Mouse (Mus musculus): ENCODE measurements around the gene Krtap2-4. TPM values are rescaled to one million over a fixed set of nuclear protein-coding genes. Genes with fewer than 3 reads are reported as not detected.

The Krtap2-4 gene
- polyA plus RNA-seq, 1 experiment from 2014 or later: not detected

- Histone ChIP-seq H3K9ac (replicated peaks) (no peak within 1 kb of the TSS), H3K4me1 (no peaks in the 10 kb centered on the region), H3K4me2 (replicated peaks) (no peak within 1 kb of the TSS), H3K9me3 (no peaks in the 10 kb centered on the region), H3K27ac (replicated peaks) (no peak within 1 kb of the TSS), H3K36me3 (no peaks in the 10 kb centered on the region), H3K4me3 (no peak within 1 kb of the TSS), H3K27me3 (no peaks in the 10 kb centered on the region)
- WGBS: 96% methylated on average over 6 of the region's 6 CpGs
- ATAC-seq (ENCODE audit: low FRiP score, low read depth): no peak
Observed at GRCm38 (mm10) chr11:99580636-99581035, 34.0 kb downstream of the Krtap2-4 start, which contains the start of gene Krtap1-5. Krtap1-5 (minus strand) TSS chr11:99581016.

GRCm38 (mm10) chr11:99574106-99574505 lies 40.5 kb downstream of the Krtap2-4 start:
- H3K36me3 ChIP-seq: no peaks in the 10 kb centered on the region
- 1% methylated on average over 7 of the region's 7 CpGs for WGBS
- no peak overlapping the region for H3K9ac ChIP-seq (replicated peaks)
- no peak overlapping the region for H3K27ac ChIP-seq (replicated peaks)
- no peaks in the 10 kb centered on the region; the same call in 1 of the 2 replicates for H3K4me1 ChIP-seq
- H3K4me2 ChIP-seq (replicated peaks): peak overlapping the region; percentile 37
- 0 out of 2 replicates have a peak, but pooled peaks have one; percentile 49 for ATAC-seq (ENCODE audit: low FRiP score, low read depth)
- H3K27me3 ChIP-seq: no peaks in the 10 kb centered on the region
- no peak overlapping the region; the same call in 1 of the 2 replicates for H3K4me3 ChIP-seq
- H3K9me3 ChIP-seq: no peaks in the 10 kb centered on the region

GRCm38 (mm10) chr11:99573164-99573563 lies 41.5 kb downstream of the Krtap2-4 start:
- H3K27ac ChIP-seq (replicated peaks): no peak overlapping the region
- H3K36me3 ChIP-seq: no peaks in the 10 kb centered on the region
- no peak overlapping the region for H3K9ac ChIP-seq (replicated peaks)
- no peaks in the 10 kb centered on the region; the same call in 1 of the 2 replicates for H3K4me1 ChIP-seq
- no peaks in the 10 kb centered on the region for H3K9me3 ChIP-seq
- no peak overlapping the region for H3K4me3 ChIP-seq
- H3K27me3 ChIP-seq: no peaks in the 10 kb centered on the region
- 16% methylated on average over 4 of the region's 4 CpGs for WGBS
- peak overlapping the region; percentile 22; the same call in 1 of the 2 replicates for H3K4me2 ChIP-seq (replicated peaks)
- ATAC-seq (ENCODE audit: low FRiP score, low read depth): no peak

GRCm38 (mm10) chr11:99566530-99566929 lies 48.1 kb downstream of the Krtap2-4 start, which contains the start of gene Krtap3-1:
Krtap3-1 (minus strand) TSS chr11:99566630.
- H3K4me1 ChIP-seq: no peaks in the 10 kb centered on the region
- H3K4me3 ChIP-seq: no peak within 1 kb of the TSS
- H3K9me3 ChIP-seq: no peaks in the 10 kb centered on the region
- WGBS: 92% methylated on average over 7 of the region's 7 CpGs
- ATAC-seq (ENCODE audit: low FRiP score, low read depth): no peak
- H3K27me3 ChIP-seq: no peaks in the 10 kb centered on the region
- H3K36me3 ChIP-seq: no peaks in the 10 kb centered on the region
- H3K9ac ChIP-seq (replicated peaks): no peak within 1 kb of the TSS
- no peak within 1 kb of the TSS for H3K4me2 ChIP-seq (replicated peaks)
- H3K27ac ChIP-seq (replicated peaks): no peak within 1 kb of the TSS

Other genes starting within 250 kb of the Krtap2-4 start
- 0.42 TPM in 1 of 2 replicates, not detected in the other for gene Krt28, start 239.9 kb downstream of the Krtap2-4 start, polyA plus RNA-seq (2016; fragmentation: Nextera tagmentation; extraction: Ambion mirVana)
- gene Krt10, start 225.5 kb downstream of the Krtap2-4 start, polyA plus RNA-seq (2016; fragmentation: Nextera tagmentation; extraction: Ambion mirVana): 35.9 and 37.2 TPM in 2 replicates
- gene Krt12, start 192.6 kb downstream of the Krtap2-4 start, polyA plus RNA-seq (2016; fragmentation: Nextera tagmentation; extraction: Ambion mirVana): not detected in 2 replicates
- gene Krt20, start 176.7 kb downstream of the Krtap2-4 start, polyA plus RNA-seq (2016; fragmentation: Nextera tagmentation; extraction: Ambion mirVana): 0.09 and 0.20 TPM in 2 replicates
- not detected in 2 replicates for gene Krt23, start 121.7 kb downstream of the Krtap2-4 start, polyA plus RNA-seq (2016; fragmentation: Nextera tagmentation; extraction: Ambion mirVana)
- not detected in 2 replicates for gene Krt39, start 93.5 kb downstream of the Krtap2-4 start, polyA plus RNA-seq (2016; fragmentation: Nextera tagmentation; extraction: Ambion mirVana)
- gene Krt40, start 71.7 kb downstream of the Krtap2-4 start, polyA plus RNA-seq (2016; fragmentation: Nextera tagmentation; extraction: Ambion mirVana): not detected in 2 replicates
- gene Krtap3-3, start 64.0 kb downstream of the Krtap2-4 start, polyA plus RNA-seq (2016; fragmentation: Nextera tagmentation; extraction: Ambion mirVana): not detected in 2 replicates
- not detected in 2 replicates for gene Krtap3-2, start 58.0 kb downstream of the Krtap2-4 start, polyA plus RNA-seq (2016; fragmentation: Nextera tagmentation; extraction: Ambion mirVana)
- gene Gm11939, start 55.4 kb downstream of the Krtap2-4 start, polyA plus RNA-seq (2016; fragmentation: Nextera tagmentation; extraction: Ambion mirVana): not detected in 2 replicates
- not detected in 2 replicates for gene Krtap3-1, start 48.2 kb downstream of the Krtap2-4 start, polyA plus RNA-seq (2016; fragmentation: Nextera tagmentation; extraction: Ambion mirVana)
- gene Krtap1-5, start 33.8 kb downstream of the Krtap2-4 start, polyA plus RNA-seq (2016; fragmentation: Nextera tagmentation; extraction: Ambion mirVana): not detected in 2 replicates
- not detected in 2 replicates for gene Krtap1-4, start 31.2 kb downstream of the Krtap2-4 start, polyA plus RNA-seq (2016; fragmentation: Nextera tagmentation; extraction: Ambion mirVana)
- gene Krtap1-3, start 23.5 kb downstream of the Krtap2-4 start, polyA plus RNA-seq (2016; fragmentation: Nextera tagmentation; extraction: Ambion mirVana): not detected in 2 replicates
- not detected in 2 replicates for gene Krtap9-3, start 16.7 kb downstream of the Krtap2-4 start, polyA plus RNA-seq (2016; fragmentation: Nextera tagmentation; extraction: Ambion mirVana)
- not detected in 2 replicates for gene Gm11938, start 11.5 kb downstream of the Krtap2-4 start, polyA plus RNA-seq (2016; fragmentation: Nextera tagmentation; extraction: Ambion mirVana)
- not detected in 2 replicates for gene Gm11937, start 4.7 kb downstream of the Krtap2-4 start, polyA plus RNA-seq (2016; fragmentation: Nextera tagmentation; extraction: Ambion mirVana)
- gene Gm11562, start 5.6 kb upstream of the Krtap2-4 start, polyA plus RNA-seq (2016; fragmentation: Nextera tagmentation; extraction: Ambion mirVana): not detected in 2 replicates
- not detected in 2 replicates for gene Krtap4-1, start 13.4 kb upstream of the Krtap2-4 start, polyA plus RNA-seq (2016; fragmentation: Nextera tagmentation; extraction: Ambion mirVana)
- not detected in 2 replicates for gene Krtap4-2, start 20.2 kb upstream of the Krtap2-4 start, polyA plus RNA-seq (2016; fragmentation: Nextera tagmentation; extraction: Ambion mirVana)
- not detected in 2 replicates for gene Krtap4-7, start 29.2 kb upstream of the Krtap2-4 start, polyA plus RNA-seq (2016; fragmentation: Nextera tagmentation; extraction: Ambion mirVana)
- not detected in 2 replicates for gene Gm11555, start 35.4 kb upstream of the Krtap2-4 start, polyA plus RNA-seq (2016; fragmentation: Nextera tagmentation; extraction: Ambion mirVana)
- gene Gm11563, start 44.1 kb upstream of the Krtap2-4 start, polyA plus RNA-seq (2016; fragmentation: Nextera tagmentation; extraction: Ambion mirVana): not detected in 2 replicates
- not detected in 2 replicates for gene Krtap4-6, start 51.1 kb upstream of the Krtap2-4 start, polyA plus RNA-seq (2016; fragmentation: Nextera tagmentation; extraction: Ambion mirVana)
- not detected in 2 replicates for gene Gm14190, start 75.9 kb upstream of the Krtap2-4 start, polyA plus RNA-seq (2016; fragmentation: Nextera tagmentation; extraction: Ambion mirVana)
- gene Gm14180, start 119.4 kb upstream of the Krtap2-4 start, polyA plus RNA-seq (2016; fragmentation: Nextera tagmentation; extraction: Ambion mirVana): not detected in 2 replicates
- not detected in 2 replicates for gene Gm11595, start 158.1 kb upstream of the Krtap2-4 start, polyA plus RNA-seq (2016; fragmentation: Nextera tagmentation; extraction: Ambion mirVana)
- not detected in 2 replicates for gene Krtap4-8, start 165.9 kb upstream of the Krtap2-4 start, polyA plus RNA-seq (2016; fragmentation: Nextera tagmentation; extraction: Ambion mirVana)
- not detected in 2 replicates for gene Krtap4-9, start 170.4 kb upstream of the Krtap2-4 start, polyA plus RNA-seq (2016; fragmentation: Nextera tagmentation; extraction: Ambion mirVana)
- gene Gm11596, start 178.6 kb upstream of the Krtap2-4 start, polyA plus RNA-seq (2016; fragmentation: Nextera tagmentation; extraction: Ambion mirVana): not detected in 2 replicates
- gene Gm11569, start 184.1 kb upstream of the Krtap2-4 start, polyA plus RNA-seq (2016; fragmentation: Nextera tagmentation; extraction: Ambion mirVana): not detected in 2 replicates
- not detected in 2 replicates for gene Gm11554, start 189.6 kb upstream of the Krtap2-4 start, polyA plus RNA-seq (2016; fragmentation: Nextera tagmentation; extraction: Ambion mirVana)
- gene Krtap4-13, start 195.0 kb upstream of the Krtap2-4 start, polyA plus RNA-seq (2016; fragmentation: Nextera tagmentation; extraction: Ambion mirVana): not detected in 2 replicates
- not detected in 2 replicates for gene Gm11564, start 200.8 kb upstream of the Krtap2-4 start, polyA plus RNA-seq (2016; fragmentation: Nextera tagmentation; extraction: Ambion mirVana)
- gene 2300003K06Rik, start 223.2 kb upstream of the Krtap2-4 start, polyA plus RNA-seq (2016; fragmentation: Nextera tagmentation; extraction: Ambion mirVana): not detected in 2 replicates
- gene Krtap4-16, start 236.8 kb upstream of the Krtap2-4 start, polyA plus RNA-seq (2016; fragmentation: Nextera tagmentation; extraction: Ambion mirVana): not detected in 2 replicates
- not detected in 2 replicates for gene Gm11568, start 243.1 kb upstream of the Krtap2-4 start, polyA plus RNA-seq (2016; fragmentation: Nextera tagmentation; extraction: Ambion mirVana)
- gene Gm11559, start 249.6 kb upstream of the Krtap2-4 start, polyA plus RNA-seq (2016; fragmentation: Nextera tagmentation; extraction: Ambion mirVana): not detected in 2 replicates